Mouse (Mus musculus): ENCODE data around the gene Ulbp1. TPM values are rescaled to one million over a fixed set of nuclear protein-coding genes. Genes with fewer than 3 reads are reported as not detected.

Ulbp1 gene
- polyA plus RNA-seq (2017; shearing (Covaris generic)) = 10 to 100 TPM in 1 of 2 experiments, 1 to 10 TPM in 1; 4.1 to 10.0 TPM

GRCm38 (mm10) chr10:7473197-7473889 is at the start of gene Ulbp1:
Gene Ulbp1, minus strand, starts transcription at chr10:7473638.

Other genes with a start within 250 kb of the Ulbp1 start
- gene Lrp11, start 116.2 kb upstream of the Ulbp1 start, polyA plus RNA-seq (2017; shearing (Covaris generic)) = 1 to 10 TPM in 1 of 2 experiments, under 1 TPM in 1; 0.18 to 1.3 TPM
- gene Nup43, start 193.9 kb upstream of the Ulbp1 start, polyA plus RNA-seq (2017; shearing (Covaris generic)) = 10 to 100 TPM; 16.2 to 19.6 TPM
- 100 to 1,000 TPM in 1 of 2 experiments, 10 to 100 TPM in 1; 92.0 to 133 TPM for gene Pcmt1, start 207.5 kb upstream of the Ulbp1 start, polyA plus RNA-seq (2017; shearing (Covaris generic))
- gene Lats1, start 207.6 kb upstream of the Ulbp1 start, polyA plus RNA-seq (2017; shearing (Covaris generic)) = 1 to 10 TPM; 9.4 to 9.8 TPM